Comparison of ENCODE assay signal across 8 mouse cellular contexts in the genomic region with DNA sequence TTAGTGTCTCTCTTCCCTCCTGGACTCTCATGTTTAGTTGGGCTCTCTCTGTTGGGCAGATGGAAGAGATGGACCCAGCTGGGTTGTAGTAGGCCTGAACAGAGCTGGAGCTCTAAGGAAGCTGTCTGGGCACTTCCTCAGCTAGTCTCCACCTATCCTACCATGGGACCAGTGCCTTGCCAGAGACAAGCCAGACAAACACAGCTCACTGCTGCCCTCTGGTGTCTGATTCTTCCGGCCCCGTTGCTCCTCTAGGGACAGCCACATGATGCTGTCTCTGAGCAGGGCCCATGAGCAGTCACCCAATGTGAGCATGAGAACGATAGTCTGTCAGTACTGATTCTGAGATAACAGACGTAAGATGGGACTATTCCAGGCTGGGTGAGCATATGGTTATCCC. TPM values are rescaled to one million over a fixed set of nuclear protein-coding genes. Genes with fewer than 3 reads are reported as not detected.
DNase-seq lines count a peak whose midpoint lies in the region; ATAC-seq and TF ChIP-seq lines count a peak whose summit lies in the region.

No protein-coding gene starts in this region.

- intact Hi-C loops in left cerebral cortex, postnatal 14 days (cut with DNase I), result loop anchor here (1.0 to 2.0 kb wide), 2 partner anchors 59 to 634 kb away; no protein-coding TSS in a partner anchor

- H3K36me3 ChIP-seq in hindbrain, embryonic 10.5 days, result no peaks in the 10 kb centered on the region
- no peaks in the 10 kb centered on the region for H3K36me3 ChIP-seq in hindbrain, embryonic 12.5 days
- H3K36me3 ChIP-seq in intestine, embryonic 15.5 days, result no peaks in the 10 kb centered on the region
- no peaks in the 10 kb centered on the region for H3K36me3 ChIP-seq in spleen, adult 2 months (ENCODE audit: control insufficient read depth, insufficient read depth, low read length)

- TF ChIP-seq POLR2A in spleen, adult 2 months (IDR thresholded peaks at IDR 0.05; ENCODE audit: low read depth, low read length), result no peak

- peaks cover 2% of the 10 kb centered on the region; the same call in 1 of the 2 replicates for H3K4me1 ChIP-seq in hindbrain, embryonic 10.5 days (replicated peaks)
- H3K4me1 ChIP-seq in hindbrain, embryonic 12.5 days, result no peaks in the 10 kb centered on the region
- H3K4me1 ChIP-seq in intestine, embryonic 15.5 days (replicated peaks), result no peaks in the 10 kb centered on the region
- H3K4me1 ChIP-seq in spleen, adult 2 months (ENCODE audit: control insufficient read depth, insufficient read depth, insufficient read length), result no peaks in the 10 kb centered on the region

- no peak for ATAC-seq in hindbrain, embryonic 12.5 days (ENCODE audit: low FRiP score)
- peak; percentile 79 for ATAC-seq in intestine, embryonic 15.5 days
- ATAC-seq in megakaryocyte-erythroid progenitor cell, adult 5-6 weeks (replicated peaks; ENCODE audit: low FRiP score, low TSS enrichment, poor library complexity, severe bottlenecking), result peak; percentile 88

- WGBS in hindbrain, embryonic 10.5 days, result 14% methylated on average over 4 of the region's 4 CpGs
- WGBS in hindbrain, embryonic 12.5 days, result 18% methylated on average over 4 of the region's 4 CpGs
- 16% methylated on average over 4 of the region's 4 CpGs for WGBS in intestine, embryonic 15.5 days
- 18% methylated on average over 4 of the region's 4 CpGs for WGBS in spleen, adult 2 months

- no peak overlapping the region for H3K4me3 ChIP-seq in hindbrain, embryonic 10.5 days
- no peak overlapping the region for H3K4me3 ChIP-seq in hindbrain, embryonic 12.5 days
- H3K4me3 ChIP-seq in intestine, embryonic 15.5 days (replicated peaks), result no peak overlapping the region
- no peak overlapping the region for H3K4me3 ChIP-seq in spleen, adult 2 months (ENCODE audit: extremely low read depth, insufficient read depth, insufficient read length)

- H3K27me3 ChIP-seq in hindbrain, embryonic 10.5 days (ENCODE audit: insufficient read depth, poor library complexity, severe bottlenecking), result no peaks in the 10 kb centered on the region
- H3K27me3 ChIP-seq in hindbrain, embryonic 12.5 days, result no peaks in the 10 kb centered on the region
- H3K27me3 ChIP-seq in intestine, embryonic 15.5 days (replicated peaks), result no peaks in the 10 kb centered on the region
- H3K27me3 ChIP-seq in spleen, adult 2 months (ENCODE audit: control insufficient read depth, insufficient read depth, low read length), result no peaks in the 10 kb centered on the region

- no peak overlapping the region for H3K4me2 ChIP-seq in hindbrain, embryonic 12.5 days (replicated peaks)
- H3K4me2 ChIP-seq in intestine, embryonic 15.5 days (replicated peaks), result no peak overlapping the region

- H3K27ac ChIP-seq in hindbrain, embryonic 10.5 days, result no peak overlapping the region
- H3K27ac ChIP-seq in hindbrain, embryonic 12.5 days, result no peak overlapping the region
- no peak overlapping the region for H3K27ac ChIP-seq in intestine, embryonic 15.5 days
- no peak overlapping the region for H3K27ac ChIP-seq in spleen, adult 2 months (ENCODE audit: insufficient read depth, low read length)

- no peaks in the 10 kb centered on the region for H3K9me3 ChIP-seq in hindbrain, embryonic 10.5 days
- H3K9me3 ChIP-seq in hindbrain, embryonic 12.5 days (replicated peaks), result no peaks in the 10 kb centered on the region
- no peaks in the 10 kb centered on the region for H3K9me3 ChIP-seq in intestine, embryonic 15.5 days

- peak; percentile 89 for DNase-seq in hindbrain, embryonic 10.5 days (ENCODE audit: low spot score)
- peak; percentile 84 to 89 for DNase-seq in cerebellum, postnatal 36 days
- DNase-seq in gastrocnemius, adult 8-10 months (ENCODE audit: low spot score in 2 of 2), result peak; percentile 91 to 93
- peak; percentile 93 to 94 for DNase-seq in left cerebral cortex, postnatal 14 days (ENCODE audit: low spot score in 2 of 2)
- peak; percentile 58 to 79 for DNase-seq in spleen, adult 2 months (ENCODE audit: low read depth in 1 of 2, low spot score in 2 of 2)

- peak; percentile 84 for TF ChIP-seq CTCF in spleen, adult 2 months (IDR thresholded peaks at IDR 0.05; ENCODE audit: extremely low read depth, insufficient read depth, insufficient read length, insufficient replicate concordance)

- no peak overlapping the region for H3K9ac ChIP-seq in hindbrain, embryonic 12.5 days
- H3K9ac ChIP-seq in intestine, embryonic 15.5 days, result no peak overlapping the region

RNA-seq across cellular contexts. Expression of gene Plb1, which starts 34.8 kb away (rescaled TPM):
- polyA plus RNA-seq in hindbrain, embryonic 10.5 days (2016; fragmentation: Nextera tagmentation; extraction: Ambion mirVana), result 0.16 TPM in 1 of 2 replicates, not detected in the other
- 0.21 and 0.34 TPM in 2 replicates for polyA plus RNA-seq in hindbrain, embryonic 12.5 days (2016; fragmentation: Nextera tagmentation; extraction: Ambion mirVana)
- total RNA-seq in gastrocnemius, adult 8-10 months (2022), result 1 to 10 TPM in 3 of 4 experiments, under 1 TPM in 1; 0.58 to 3.3 (median 1.3) TPM
- polyA plus RNA-seq in intestine, embryonic 15.5 days (2015; fragmentation: Nextera tagmentation; extraction: Ambion mirVana), result 0.98 and 1.3 TPM in 2 replicates
- total RNA-seq in left cerebral cortex, postnatal 14 days (2021), result 1 to 10 TPM; 2.7 to 6.3 TPM
- total RNA-seq in megakaryocyte-erythroid progenitor cell, adult 5-6 weeks (2014; fragmentation: Nextera tagmentation), result not detected in 2 replicates
- not detected in 2 replicates for total RNA-seq in megakaryocyte-erythroid progenitor cell, adult 5-6 weeks (2017)
- polyA plus RNA-seq in spleen, adult 2 months (2012; rRNA removed), result 0.29 and 0.42 TPM in 2 replicates
